In the genomic region with DNA sequence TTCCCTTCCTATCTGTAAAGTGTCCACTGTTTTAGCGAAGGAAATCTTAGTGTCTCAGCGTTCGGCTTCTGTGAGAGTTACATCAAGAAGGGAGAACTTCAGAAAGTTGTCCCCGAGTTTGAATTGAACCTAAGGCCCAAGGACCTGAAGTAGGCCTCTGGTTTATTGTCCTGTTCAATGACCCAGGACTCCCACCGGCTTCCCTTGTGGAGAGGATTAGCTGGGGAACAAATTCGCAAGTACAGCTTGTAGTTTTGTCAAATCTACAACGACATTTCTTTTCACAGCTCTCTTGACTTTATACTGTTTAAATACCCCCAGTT, we compare ENCODE assay signal across 14 mouse cellular contexts. TPM values are rescaled to one million over a fixed set of nuclear protein-coding genes. Genes with fewer than 3 reads are reported as not detected.
DNase-seq lines count a peak whose midpoint lies in the region; ATAC-seq and TF ChIP-seq lines count a peak whose summit lies in the region.
"Had no signal": no experiment of that assay in that cellular context is flagged by ENCODE, and none has a peak within 500 bp of the region (broad histone marks: within the 10 kb centered on the region; RNA-seq: fewer than 3 reads in every experiment).

No protein-coding gene starts in this region.

- no peak for TF ChIP-seq CTCF in layer of hippocampus, adult 2 months (conservative IDR thresholded peaks at IDR 0.05)

- H3K4me1 ChIP-seq in brown adipose tissue, adult 24 weeks (ENCODE audit: control insufficient read depth, insufficient read depth, insufficient read length, low read length), result peaks cover 2% of the 10 kb centered on the region; the same call in 1 of the 2 replicates
- peaks cover 15% of the 10 kb centered on the region for H3K4me1 ChIP-seq in forebrain, embryonic 12.5 days
- H3K4me1 ChIP-seq in midbrain, embryonic 14.5 days (ENCODE audit: control insufficient read depth, insufficient read depth, low read length), result no peaks in the 10 kb centered on the region

- no peak overlapping the region for H3K9ac ChIP-seq in forebrain, embryonic 12.5 days
- H3K9ac ChIP-seq in midbrain, embryonic 14.5 days (replicated peaks; ENCODE audit: low read length), result no peak overlapping the region
- H3K9ac ChIP-seq: lung, embryonic 14.5 days had no signal

- H3K27me3 ChIP-seq in forebrain, embryonic 12.5 days, result peaks cover 3% of the 10 kb centered on the region; the same call in 1 of the 2 replicates
- H3K27me3 ChIP-seq in midbrain, embryonic 14.5 days (ENCODE audit: control insufficient read depth, insufficient read depth, low read length), result peaks cover 7% of the 10 kb centered on the region

- ATAC-seq in forebrain, embryonic 12.5 days (ENCODE audit: low FRiP score), result peak; percentile 65; the same call in 1 of the 2 replicates
- no peak for ATAC-seq in midbrain, embryonic 14.5 days (ENCODE audit: low FRiP score, low TSS enrichment)
- ATAC-seq in granulocyte monocyte progenitor cell, adult 5-6 weeks (replicated peaks; ENCODE audit: poor library complexity, severe bottlenecking), result no peak

- H3K9me3 ChIP-seq in forebrain, embryonic 12.5 days, result no peaks in the 10 kb centered on the region
- no peaks in the 10 kb centered on the region for H3K9me3 ChIP-seq in midbrain, embryonic 14.5 days (ENCODE audit: control insufficient read depth, low read length)

- no peak overlapping the region for H3K4me3 ChIP-seq in layer of hippocampus, adult 2 months
- H3K4me3 ChIP-seq in brown adipose tissue, adult 24 weeks (ENCODE audit: insufficient read depth, low read depth, low read length), result no peak overlapping the region
- no peak overlapping the region for H3K4me3 ChIP-seq in forebrain, embryonic 12.5 days (replicated peaks)
- H3K4me3 ChIP-seq in midbrain, embryonic 14.5 days (replicated peaks; ENCODE audit: low read depth, low read length), result no peak overlapping the region

- peak overlapping the region; percentile 29 for H3K4me2 ChIP-seq in forebrain, embryonic 12.5 days
- no peak overlapping the region for H3K4me2 ChIP-seq in midbrain, embryonic 14.5 days (ENCODE audit: low read length)
- H3K4me2 ChIP-seq: lung, embryonic 14.5 days had no signal

- H3K36me3 ChIP-seq in forebrain, embryonic 12.5 days (replicated peaks), result no peaks in the 10 kb centered on the region; the same call in 1 of the 2 replicates
- H3K36me3 ChIP-seq in midbrain, embryonic 14.5 days (ENCODE audit: control insufficient read depth, insufficient read depth, low read length), result no peaks in the 10 kb centered on the region

- WGBS in forebrain, embryonic 12.5 days, result 5% methylated on average over 7 of the region's 7 CpGs
- 4% methylated on average over 7 of the region's 7 CpGs for WGBS in midbrain, embryonic 14.5 days

- DNase-seq in layer of hippocampus, adult 2 months (ENCODE audit: low spot score in 2 of 2), result no peak
- DNase-seq in layer of hippocampus, adult 9-10 months (ENCODE audit: low spot score), result no peak
- peak; percentile 36 for DNase-seq in midbrain, embryonic 14.5 days
- no peak for DNase-seq in gastrocnemius, postnatal 4 days (ENCODE audit: low spot score in 2 of 2)
- no peak for DNase-seq in adrenal gland, postnatal 25 days
- DNase-seq: cerebellum, postnatal 25 days; gastrocnemius, postnatal 36 days; kidney, postnatal 25 days; liver; lung, embryonic 14.5 days; right cerebral cortex, postnatal 14 days had no signal

- peak overlapping the region; percentile 88 for H3K27ac ChIP-seq in layer of hippocampus, adult 2 months
- peak overlapping the region; percentile 40 for H3K27ac ChIP-seq in brown adipose tissue, adult 24 weeks (replicated peaks; ENCODE audit: low read depth, low read length)
- H3K27ac ChIP-seq in forebrain, embryonic 12.5 days, result peak overlapping the region; percentile 78
- no peak overlapping the region for H3K27ac ChIP-seq in midbrain, embryonic 14.5 days (replicated peaks; ENCODE audit: low read depth, low read length)

RNA-seq across cellular contexts. Expression of gene Gpd2, which starts 29.9 kb away (rescaled TPM):
- 100 to 1,000 TPM; 122 to 138 TPM for total RNA-seq in layer of hippocampus, adult 2 months (2021)
- 590 and 641 TPM in 2 replicates for polyA plus RNA-seq in brown adipose tissue, adult 24 weeks (2012; ENCODE audit: insufficient read depth, insufficient read length, missing spikeins)
- polyA plus RNA-seq in forebrain, embryonic 12.5 days (2016; fragmentation: Nextera tagmentation; extraction: Ambion mirVana), result 23.1 and 24.1 TPM in 2 replicates
- polyA plus RNA-seq in midbrain, embryonic 14.5 days (2014; fragmentation: Nextera tagmentation; extraction: Ambion mirVana), result 12.1 and 13.7 TPM in 2 replicates
- 16.1 and 19.2 TPM in 2 replicates for total RNA-seq in granulocyte monocyte progenitor cell, adult 5-6 weeks (2014; fragmentation: Nextera tagmentation)
- total RNA-seq in granulocyte monocyte progenitor cell, adult 5-6 weeks (2017), result 29.3 and 31.1 TPM in 2 replicates
- 10 to 100 TPM; 43.6 to 57.0 TPM for total RNA-seq in gastrocnemius, postnatal 4 days (2021)
- total RNA-seq in adrenal gland, postnatal 25 days (2021), result 72.0 and 94.8 TPM in 2 replicates
